Mouse (Mus musculus): ENCODE results near the gene Inafm2.

Inafm2 gene

DNA sequence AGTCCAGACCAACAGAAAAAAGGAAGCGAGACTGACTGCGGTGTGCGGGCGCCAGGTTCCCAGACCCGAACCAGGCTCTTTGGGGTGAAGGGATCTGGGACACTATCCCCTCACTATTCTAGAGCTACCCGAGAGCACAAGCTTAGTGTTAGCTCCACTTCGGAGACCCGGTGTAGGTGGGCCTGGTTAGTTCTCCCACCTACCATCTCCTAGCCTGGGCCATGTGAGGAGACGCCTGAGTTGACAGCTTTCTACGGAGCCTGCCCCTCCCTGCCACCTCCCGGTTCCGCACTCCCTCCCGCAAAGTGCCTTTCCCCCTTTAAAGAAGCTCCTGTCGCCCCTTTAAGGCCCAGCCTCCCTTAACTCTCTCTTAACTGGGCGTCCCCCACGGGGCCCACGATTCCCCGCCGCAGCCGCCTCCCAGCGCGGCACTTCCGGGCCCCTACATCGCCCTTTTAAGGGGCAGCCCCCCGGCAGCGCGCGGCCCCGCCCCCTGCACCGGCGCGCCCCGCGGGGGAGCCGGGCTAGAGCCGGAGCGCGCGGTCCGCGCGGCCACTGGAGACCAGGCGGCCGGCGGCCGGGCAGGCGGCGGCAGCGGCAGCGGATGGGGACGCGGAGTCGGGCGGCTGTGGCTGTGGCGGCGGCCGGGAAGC, at the start of gene Inafm2:
Gene Inafm2 (plus strand): TSS at position 527 of the 653 bp plus-strand sequence.
- no peak for DNase-seq (ENCODE audit: extremely low read depth, low read depth, low spot score)

- no peak for DNase-seq (ENCODE audit: extremely low read depth, low read depth, low spot score)
Observed at GRCm38 (mm10) chr2:118696451-118697308, 48.9 kb upstream of the Inafm2 start.

GRCm38 (mm10) chr2:118697311-118697877, 48.2 kb upstream of the Inafm2 start:
- no peak for DNase-seq (ENCODE audit: extremely low read depth, low read depth, low spot score)

DNA sequence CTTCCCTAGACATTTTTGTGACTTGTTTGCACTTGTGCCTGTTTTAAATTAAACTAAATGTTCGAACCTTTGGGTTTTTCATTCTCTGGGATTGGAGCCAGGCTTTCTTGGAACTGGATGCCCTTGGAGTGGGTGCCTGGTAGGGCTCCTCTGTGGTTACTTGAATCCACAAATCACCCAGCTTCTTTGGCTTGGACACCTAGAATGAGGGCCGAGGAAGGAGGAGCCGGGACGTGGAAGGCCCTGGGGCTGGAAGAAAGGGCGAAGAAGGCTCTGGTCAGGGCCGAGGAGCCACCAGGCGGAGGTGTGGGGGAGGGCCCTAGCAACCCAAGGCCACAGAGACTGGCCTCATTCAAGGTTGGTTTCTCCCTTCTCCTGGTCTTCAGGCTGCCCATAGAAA, 47.6 kb upstream of the Inafm2 start:
- no peak for DNase-seq (ENCODE audit: extremely low read depth, low read depth, low spot score)

GRCm38 (mm10) chr2:118700179-118701062, 45.1 kb upstream of the Inafm2 start:
- DNase-seq (ENCODE audit: extremely low read depth, low read depth, low spot score), result no peak

GRCm38 (mm10) chr2:118701161-118701560, 44.4 kb upstream of the Inafm2 start:
- DNase-seq (ENCODE audit: extremely low read depth, low read depth, low spot score), result no peak

GRCm38 (mm10) chr2:118701971-118702882, 43.3 kb upstream of the Inafm2 start:
- DNase-seq (ENCODE audit: extremely low read depth, low read depth, low spot score), result no peak

DNA sequence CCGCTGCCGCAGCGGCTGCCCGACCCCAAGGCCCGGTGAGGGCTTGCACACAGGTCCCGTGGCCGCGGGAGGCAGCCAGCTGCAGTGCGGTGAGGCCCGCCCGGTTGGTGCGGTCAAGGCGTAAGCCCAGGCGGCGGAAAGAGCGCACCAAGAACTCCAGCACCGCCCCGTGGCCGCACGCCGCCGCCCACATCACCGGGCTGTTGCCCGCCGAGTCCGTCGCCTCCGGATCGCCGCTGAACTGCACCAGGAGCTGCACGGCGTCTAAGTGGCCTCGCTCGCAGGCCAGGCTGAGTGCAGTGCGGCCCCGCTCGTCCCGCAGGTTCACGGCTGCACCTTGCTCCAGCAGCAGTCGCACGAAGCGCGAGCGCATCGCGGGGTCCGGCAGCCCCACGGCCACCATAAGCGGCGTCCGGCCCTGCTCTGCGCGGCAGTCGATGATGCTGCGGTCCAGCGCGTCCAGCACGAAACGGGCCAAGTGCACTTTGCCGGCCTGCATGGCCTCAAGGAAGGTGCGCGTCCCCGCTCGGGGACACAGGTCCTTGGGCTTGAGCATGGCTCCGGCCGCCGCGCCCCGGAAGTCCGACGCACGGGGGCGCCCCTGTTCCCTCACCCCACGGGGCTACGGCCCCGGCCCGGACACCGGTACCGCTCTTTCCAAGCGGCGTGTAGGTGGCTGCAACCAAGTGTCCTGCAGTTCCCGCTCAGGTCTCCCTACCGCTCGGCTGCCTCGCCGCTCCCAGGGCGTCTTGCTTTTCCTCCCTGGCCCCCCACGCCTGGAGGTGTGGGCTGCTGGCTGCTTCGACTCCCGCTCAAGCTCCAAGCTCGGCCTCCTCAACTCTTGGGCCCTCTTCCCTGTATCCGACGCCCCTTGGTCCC, 42.4 kb upstream of the Inafm2 start:
- no peak for DNase-seq (ENCODE audit: extremely low read depth, low read depth, low spot score)

DNA sequence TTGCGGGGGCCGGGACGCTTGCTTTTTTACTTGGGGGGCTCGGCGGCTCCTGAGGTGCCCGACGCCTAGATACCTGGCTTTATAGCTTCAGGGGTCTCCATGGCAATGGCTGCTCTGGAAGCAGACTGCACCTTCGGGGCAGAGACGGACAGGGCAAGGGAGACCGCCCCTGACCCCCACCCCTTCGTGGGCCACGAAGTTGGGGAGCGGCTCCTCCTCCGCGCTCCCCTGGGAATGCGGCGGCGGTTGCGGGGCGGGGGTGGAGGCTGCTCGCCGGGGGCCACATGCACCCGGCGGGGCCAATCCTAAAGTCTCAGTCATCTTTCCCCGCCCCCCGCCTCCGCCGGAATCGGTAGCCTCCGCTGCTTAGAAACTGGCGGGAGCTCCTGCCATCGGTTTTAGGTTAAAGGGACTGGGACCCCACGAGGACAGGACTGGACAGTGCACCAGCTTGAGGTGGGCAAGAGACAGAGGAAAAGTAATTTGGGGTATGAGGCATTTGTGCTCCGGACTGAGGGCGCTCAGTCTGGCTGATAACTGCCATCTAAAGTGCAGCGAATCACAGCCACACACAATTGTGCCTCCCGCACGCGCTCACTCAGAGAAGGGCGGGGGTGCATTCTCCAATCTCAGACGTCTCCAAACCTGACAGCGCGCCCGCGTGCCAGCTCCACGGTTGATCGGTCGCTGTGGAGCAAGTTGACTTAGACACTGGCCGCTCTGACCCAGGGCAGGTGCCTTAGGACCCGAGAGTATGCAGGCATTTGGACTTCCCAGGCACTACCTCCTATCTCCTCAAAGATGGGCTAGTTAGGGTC, 41.4 kb upstream of the Inafm2 start, which contains the start of gene Ankrd63:
Gene Ankrd63 (minus strand): TSS at position 51 of the 818 bp plus-strand sequence.
- no peak for DNase-seq (ENCODE audit: extremely low read depth, low read depth, low spot score)

DNA sequence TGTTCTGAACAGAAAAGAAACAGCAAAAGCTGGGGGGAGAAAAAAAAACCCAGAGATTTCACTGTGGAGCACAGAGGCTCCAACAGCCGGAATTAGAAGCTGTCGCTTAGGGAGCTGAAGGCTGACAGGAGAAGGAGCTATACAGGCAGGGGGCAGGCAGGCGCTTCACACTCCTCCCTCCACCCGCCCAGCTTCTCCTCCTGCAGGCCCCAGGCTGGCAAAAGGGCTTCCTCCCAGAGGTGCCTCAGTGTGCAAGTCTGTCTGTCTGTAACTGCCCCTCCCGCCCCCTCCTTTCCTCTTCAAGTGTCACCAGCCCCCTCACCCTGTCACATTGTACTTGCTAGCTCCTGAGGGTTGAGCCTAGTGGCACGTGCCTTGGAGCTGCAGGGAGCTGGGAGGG, 39.1 kb upstream of the Inafm2 start:
- DNase-seq (ENCODE audit: extremely low read depth, low read depth, low spot score), result no peak

GRCm38 (mm10) chr2:118708472-118708871, 37.1 kb upstream of the Inafm2 start:
- DNase-seq (ENCODE audit: extremely low read depth, low read depth, low spot score), result no peak

DNA sequence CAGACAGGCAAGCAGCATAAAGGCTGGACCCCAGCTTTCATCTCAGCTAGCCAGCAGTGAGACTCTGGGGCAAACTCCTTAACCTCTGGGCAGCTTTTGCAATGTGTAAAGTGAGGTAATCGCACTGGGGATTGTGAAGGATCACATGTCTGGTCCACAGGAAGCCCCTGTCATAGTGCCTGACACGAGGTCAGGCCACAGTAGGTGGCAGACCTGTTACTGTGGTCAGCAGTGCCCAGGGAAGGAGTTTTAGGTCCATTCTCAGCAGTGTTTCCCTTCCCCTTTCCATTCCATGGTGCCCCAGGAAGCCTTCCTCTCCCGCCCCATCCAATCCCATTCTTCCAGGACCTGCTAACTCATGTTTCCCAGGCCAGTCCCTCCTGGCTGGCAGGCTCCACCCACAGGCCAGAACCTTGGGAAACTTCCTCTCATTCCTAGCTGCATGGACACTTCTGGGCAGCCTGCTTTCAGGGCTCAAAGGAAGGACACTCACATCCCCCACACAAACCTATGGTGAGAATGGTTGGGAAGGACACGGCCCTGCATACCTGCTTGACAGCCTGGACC, 35.8 kb upstream of the Inafm2 start:
- DNase-seq (ENCODE audit: extremely low read depth, low read depth, low spot score), result no peak

- DNase-seq (ENCODE audit: extremely low read depth, low read depth, low spot score), result no peak
Observed at GRCm38 (mm10) chr2:118711038-118711494, 34.5 kb upstream of the Inafm2 start.

- no peak for DNase-seq (ENCODE audit: extremely low read depth, low read depth, low spot score)
Observed at GRCm38 (mm10) chr2:118713631-118714030, 31.9 kb upstream of the Inafm2 start.

GRCm38 (mm10) chr2:118714230-118714629, 31.3 kb upstream of the Inafm2 start:
- no peak for DNase-seq (ENCODE audit: extremely low read depth, low read depth, low spot score)

GRCm38 (mm10) chr2:118716677-118717076, 28.9 kb upstream of the Inafm2 start:
- no peak for DNase-seq (ENCODE audit: extremely low read depth, low read depth, low spot score)

- DNase-seq (ENCODE audit: extremely low read depth, low read depth, low spot score), result no peak
Observed at GRCm38 (mm10) chr2:118723693-118724486, 21.7 kb upstream of the Inafm2 start.

All from fat pad, adult 2 months (tissue).